Mouse (Mus musculus) embryo, embryonic 11.5 days (tissue): ENCODE measurements around the gene Sumo2.
"Not testable (repeated sequence)": the region's sequence is repeated elsewhere in the genome, so short reads cannot be mapped to it uniquely, and the experiment has no call there.

Experiments used
- DNase-seq: peaks from one replicate; pipeline ENCODE4 v3.0.0-alpha.2; 2012; ENCODE audit warnings: low read depth, low spot score

Sumo2 gene

GRCm38 (mm10) chr11:115536038-115536681, at the start of gene Sumo2:
TSS of gene Sumo2 (minus strand) at chr11:115536276.
- peak; percentile 97 for DNase-seq

- DNase-seq: no peak
Observed at GRCm38 (mm10) chr11:115585573-115586100, 49.6 kb upstream of the Sumo2 start.

- no peak for DNase-seq
Observed at GRCm38 (mm10) chr11:115584376-115585073, 48.4 kb upstream of the Sumo2 start.

GRCm38 (mm10) chr11:115582913-115583606, 47.0 kb upstream of the Sumo2 start:
- DNase-seq: no peak

- DNase-seq: no peak
Observed at GRCm38 (mm10) chr11:115579080-115579479, 43.0 kb upstream of the Sumo2 start.

GRCm38 (mm10) chr11:115564961-115565360, 28.9 kb upstream of the Sumo2 start:
- no peak for DNase-seq

- peak; percentile 91 for DNase-seq
Observed at GRCm38 (mm10) chr11:115564064-115564809, 28.2 kb upstream of the Sumo2 start, which contains the start of gene Nup85. TSS of gene Nup85 (plus strand) at chr11:115564434.

- no peak for DNase-seq
Observed at GRCm38 (mm10) chr11:115563406-115563805, 27.3 kb upstream of the Sumo2 start.

- no peak for DNase-seq
Observed at GRCm38 (mm10) chr11:115555717-115556116, 19.6 kb upstream of the Sumo2 start.

GRCm38 (mm10) chr11:115552783-115553182, 16.7 kb upstream of the Sumo2 start:
- no peak for DNase-seq

- DNase-seq: no peak
Observed at GRCm38 (mm10) chr11:115543571-115543970, 7.5 kb upstream of the Sumo2 start.

- DNase-seq: no peak
Observed at GRCm38 (mm10) chr11:115538045-115538444, 2.0 kb upstream of the Sumo2 start.

GRCm38 (mm10) chr11:115536856-115537568, 936 bp upstream of the Sumo2 start:
- no peak for DNase-seq

- peak; percentile 45 for DNase-seq
Observed at GRCm38 (mm10) chr11:115535401-115536037, 557 bp downstream of the Sumo2 start.

GRCm38 (mm10) chr11:115534759-115535371, 1.2 kb downstream of the Sumo2 start:
- no peak for DNase-seq

- not testable (repeated sequence) for DNase-seq
Observed at GRCm38 (mm10) chr11:115526446-115526845, 9.6 kb downstream of the Sumo2 start.

- DNase-seq: no peak
Observed at GRCm38 (mm10) chr11:115522703-115523102, 13.4 kb downstream of the Sumo2 start.

- no peak for DNase-seq
Observed at GRCm38 (mm10) chr11:115522238-115522637, 13.8 kb downstream of the Sumo2 start.

- no peak for DNase-seq
Observed at GRCm38 (mm10) chr11:115521080-115521479, 15.0 kb downstream of the Sumo2 start.

- no peak for DNase-seq
Observed at GRCm38 (mm10) chr11:115520218-115520617, 15.9 kb downstream of the Sumo2 start.
